Mouse (Mus musculus): ENCODE measurements around the gene Inpp4b.
"Not testable (repeated sequence)": the region's sequence is repeated elsewhere in the genome, so short reads cannot be mapped to it uniquely, and the experiment has no call there.

The Inpp4b gene

GRCm38 (mm10) chr8:81996239-81996638 lies 653.9 kb downstream of the Inpp4b start:
- no peak for DNase-seq (ENCODE audit: low spot score)

- DNase-seq (ENCODE audit: low spot score) = no peak
Observed at GRCm38 (mm10) chr8:81996823-81997222, 654.5 kb downstream of the Inpp4b start.

- DNase-seq (ENCODE audit: low spot score) = no peak
Observed at GRCm38 (mm10) chr8:82004158-82004557, 661.8 kb downstream of the Inpp4b start.

- no peak for DNase-seq (ENCODE audit: low spot score)
Observed at GRCm38 (mm10) chr8:82005466-82005865, 663.1 kb downstream of the Inpp4b start.

- no peak for DNase-seq (ENCODE audit: low spot score)
Observed at GRCm38 (mm10) chr8:82017792-82018191, 675.4 kb downstream of the Inpp4b start.

- no peak for DNase-seq (ENCODE audit: low spot score)
Observed at GRCm38 (mm10) chr8:82027401-82027800, 685.0 kb downstream of the Inpp4b start.

- no peak for DNase-seq (ENCODE audit: low spot score)
Observed at GRCm38 (mm10) chr8:82028896-82029295, 686.5 kb downstream of the Inpp4b start.

- DNase-seq (ENCODE audit: low spot score) = not testable (repeated sequence)
Observed at GRCm38 (mm10) chr8:82032035-82032434, 689.7 kb downstream of the Inpp4b start.

- no peak for DNase-seq (ENCODE audit: low spot score)
Observed at GRCm38 (mm10) chr8:82054030-82054429, 711.7 kb downstream of the Inpp4b start.

GRCm38 (mm10) chr8:82067619-82068018 lies 725.3 kb downstream of the Inpp4b start:
- no peak for DNase-seq (ENCODE audit: low spot score)

- DNase-seq (ENCODE audit: low spot score) = no peak
Observed at GRCm38 (mm10) chr8:82079267-82079666, 736.9 kb downstream of the Inpp4b start.

- DNase-seq (ENCODE audit: low spot score) = not testable (repeated sequence)
Observed at GRCm38 (mm10) chr8:82086631-82087030, 744.3 kb downstream of the Inpp4b start.

- no peak for DNase-seq (ENCODE audit: low spot score)
Observed at GRCm38 (mm10) chr8:82090901-82091300, 748.5 kb downstream of the Inpp4b start.

- no peak for DNase-seq (ENCODE audit: low spot score)
Observed at GRCm38 (mm10) chr8:82093274-82093673, 750.9 kb downstream of the Inpp4b start.

- DNase-seq (ENCODE audit: low spot score) = no peak
Observed at GRCm38 (mm10) chr8:82104560-82104959, 762.2 kb downstream of the Inpp4b start.

- DNase-seq (ENCODE audit: low spot score) = no peak
Observed at GRCm38 (mm10) chr8:82106131-82106530, 763.8 kb downstream of the Inpp4b start.

GRCm38 (mm10) chr8:82150272-82150671 lies 807.9 kb downstream of the Inpp4b start:
- DNase-seq (ENCODE audit: low spot score) = no peak

- DNase-seq (ENCODE audit: low spot score) = no peak
Observed at GRCm38 (mm10) chr8:82157928-82158327, 815.6 kb downstream of the Inpp4b start.
